Mouse (Mus musculus): ENCODE measurements at regions not wholly inside any gene's neighbourhood (a gene's known extent, or its start where the extent isn't known, plus 50 kb on each side); places are given as distances from the start of the nearest gene placed in this dataset.

- TF ChIP-seq CTCF (IDR thresholded peaks at IDR 0.05 in 2 of 3, conservative IDR thresholded peaks at IDR 0.05 in 1 of 3; ENCODE audit: control insufficient read depth in 1 of 3, insufficient read depth in 1 of 3, low read depth in 2 of 3, low read length in 3 of 3, poor library complexity in 1 of 3, severe bottlenecking in 1 of 3) (no peak), E2F4 (IDR thresholded peaks at IDR 0.05; ENCODE audit: borderline replicate concordance, low read depth, low read length) (no peak), POLR2AphosphoS5 (IDR thresholded peaks at IDR 0.05; ENCODE audit: borderline replicate concordance, low read depth, low read length) (no peak), EP300 (IDR thresholded peaks at IDR 0.05; ENCODE audit: low read depth in 1 of 2, low read length in 2 of 2) (no peak), ZMIZ1 (IDR thresholded peaks at IDR 0.05; ENCODE audit: low read depth, low read length) (no peak), UBTF (IDR thresholded peaks at IDR 0.05; ENCODE audit: borderline replicate concordance, insufficient read depth, low read depth, low read length) (no peak), POLR2A (IDR thresholded peaks at IDR 0.05; ENCODE audit: control insufficient read depth in 1 of 2, insufficient read depth in 1 of 2, low read depth in 1 of 2, low read length in 2 of 2, poor library complexity in 1 of 2) (no peak), RCOR1 (IDR thresholded peaks at IDR 0.05; ENCODE audit: low read depth, low read length) (no peak)
Measured at GRCm38 (mm10) chr7:111880067-111880675, 100.4 kb upstream of the Galnt18 start.
